Mouse (Mus musculus) kidney, embryonic 16.5 days (tissue): Measurements from ENCODE around the gene Prrxl1. TPM values are rescaled to one million over a fixed set of nuclear protein-coding genes. Genes with fewer than 3 reads are reported as not detected.

Experiments used
- ATAC-seq: fragments of 200-750 bp; cut with Nextera tagmentation; 2 replicates; pipeline ENCODE4 v1.8.0; 2017; ENCODE audit warnings: moderate TSS enrichment; ENCODE audit not compliant: low FRiP score, low TSS enrichment
- H3K27ac ChIP-seq: fragments of 300-500 bp; sonication (generic); 2 replicates; pipeline ENCODE4 v1.5.1; 2014; ENCODE audit warnings: low read length
- H3K27me3 ChIP-seq: fragments of 300-500 bp; sonication (generic); 2 replicates; pipeline ENCODE4 v1.6.1; 2014; ENCODE audit warnings: low read length, control low read depth, mixed read lengths; ENCODE audit not compliant: insufficient read depth
- H3K36me3 ChIP-seq: fragments of 300-500 bp; sonication (generic); 2 replicates; pipeline ENCODE4 v1.6.1; 2014; ENCODE audit warnings: low read length, control low read depth, mixed read lengths; ENCODE audit not compliant: insufficient read depth
- H3K4me1 ChIP-seq: fragments of 300-500 bp; sonication (generic); 2 replicates; pipeline ENCODE4 v1.6.1; 2014; ENCODE audit warnings: low read length, control low read depth, mixed read lengths; ENCODE audit not compliant: insufficient read depth
- H3K4me2 ChIP-seq: fragments of 300-500 bp; sonication (generic); replicated peaks from 2 replicates; pipeline ENCODE4 v1.6.1; 2014; ENCODE audit warnings: low read depth, low read length
- H3K4me3 ChIP-seq: fragments of 300-500 bp; sonication (generic); 2 replicates; pipeline ENCODE4 v1.5.1; 2014; ENCODE audit warnings: mild to moderate bottlenecking, low read length
- H3K9ac ChIP-seq: fragments of 300-500 bp; sonication (generic); replicated peaks from 2 replicates; pipeline ENCODE4 v1.6.1; 2014; ENCODE audit warnings: low read length
- H3K9me3 ChIP-seq: fragments of 300-500 bp; sonication (generic); 2 replicates; pipeline ENCODE4 v1.6.1; 2016; ENCODE audit warnings: low read length, control low read depth
- WGBS: fragments of 180-500 bp; shearing (Covaris S2); extraction: QIAGEN DNeasy Blood & Tissue Kit; methylation state at CpG from one replicate; pipeline ENCODE4 v1.1.7; 2014; 5-methylcytosine and 5-hydroxymethylcytosine counted together
- polyA plus RNA-seq: library from polyadenylated mRNA; unstranded; fragments of >200 nt; fragmentation: Nextera tagmentation; extraction: Ambion mirVana; gene quantifications from 2 replicates; pipeline ENCODE4 v1.2.1, GENCODE M21; 2015

Gene Prrxl1
- polyA plus RNA-seq, 1 experiment from 2014 or later, result 0.06 TPM

GRCm38 (mm10) chr14:32678565-32678964, 79.4 kb downstream of the Prrxl1 start:
- no peak overlapping the region for H3K9ac ChIP-seq
- H3K4me1 ChIP-seq, result peaks cover 7% of the 10 kb centered on the region
- H3K4me2 ChIP-seq, result no peak overlapping the region
- no peaks in the 10 kb centered on the region for H3K27me3 ChIP-seq
- ATAC-seq, result no peak
- WGBS, result 75% methylated on average over 3 of the region's 3 CpGs
- H3K36me3 ChIP-seq, result no peaks in the 10 kb centered on the region
- no peak overlapping the region for H3K27ac ChIP-seq
- no peaks in the 10 kb centered on the region for H3K9me3 ChIP-seq
- H3K4me3 ChIP-seq, result no peak overlapping the region

GRCm38 (mm10) chr14:32681603-32682002, 82.4 kb downstream of the Prrxl1 start:
- H3K4me2 ChIP-seq, result no peak overlapping the region
- no peaks in the 10 kb centered on the region for H3K27me3 ChIP-seq
- no peak for ATAC-seq
- no peak overlapping the region for H3K27ac ChIP-seq
- H3K4me1 ChIP-seq, result peaks cover 21% of the 10 kb centered on the region
- WGBS, result 89% methylated on average over 3 of the region's 3 CpGs
- no peaks in the 10 kb centered on the region for H3K9me3 ChIP-seq
- no peaks in the 10 kb centered on the region for H3K36me3 ChIP-seq
- H3K4me3 ChIP-seq, result no peak overlapping the region
- H3K9ac ChIP-seq, result no peak overlapping the region

GRCm38 (mm10) chr14:32682536-32682935, 83.3 kb downstream of the Prrxl1 start:
- WGBS, result 87% methylated on average over 12 of the region's 12 CpGs
- Histone ChIP-seq H3K4me3 (no peak overlapping the region), H3K36me3 (no peaks in the 10 kb centered on the region), H3K27ac (no peak overlapping the region), H3K4me1 (peaks cover 21% of the 10 kb centered on the region), H3K4me2 (no peak overlapping the region), H3K9me3 (no peaks in the 10 kb centered on the region), H3K27me3 (no peaks in the 10 kb centered on the region), H3K9ac (no peak overlapping the region)
- ATAC-seq, result no peak

- WGBS, result 26% methylated on average over 19 of the region's 19 CpGs
- Histone ChIP-seq H3K9me3 (no peaks in the 10 kb centered on the region), H3K4me3 (no peak overlapping the region), H3K36me3 (no peaks in the 10 kb centered on the region), H3K4me1 (peaks cover 21% of the 10 kb centered on the region), H3K4me2 (no peak overlapping the region), H3K9ac (no peak overlapping the region), H3K27me3 (no peaks in the 10 kb centered on the region), H3K27ac (no peak overlapping the region)
- ATAC-seq, result peak; percentile 36
Observed at GRCm38 (mm10) chr14:32683251-32683838, 84.1 kb downstream of the Prrxl1 start.

- Histone ChIP-seq H3K4me3 (no peak overlapping the region), H3K9me3 (no peaks in the 10 kb centered on the region), H3K4me2 (peak overlapping the region; percentile 35), H3K9ac (no peak overlapping the region), H3K27me3 (no peaks in the 10 kb centered on the region), H3K27ac (no peak overlapping the region), H3K36me3 (no peaks in the 10 kb centered on the region), H3K4me1 (peaks cover 21% of the 10 kb centered on the region)
- 57% methylated on average over 19 of the region's 19 CpGs for WGBS
- ATAC-seq, result 0 out of 2 replicates have a peak, but pooled peaks have one; percentile 3
Observed at GRCm38 (mm10) chr14:32683982-32684734, 85.0 kb downstream of the Prrxl1 start.

- ATAC-seq, result peak; percentile 29; the same call in 1 of the 2 replicates
- H3K36me3 ChIP-seq, result no peaks in the 10 kb centered on the region
- no peaks in the 10 kb centered on the region for H3K9me3 ChIP-seq
- 29% methylated on average over 19 of the region's 19 CpGs for WGBS
- H3K27ac ChIP-seq, result no peak overlapping the region
- peaks cover 21% of the 10 kb centered on the region for H3K4me1 ChIP-seq
- no peaks in the 10 kb centered on the region for H3K27me3 ChIP-seq
- no peak overlapping the region for H3K4me3 ChIP-seq
- H3K4me2 ChIP-seq, result peak overlapping the region; percentile 35
- H3K9ac ChIP-seq, result no peak overlapping the region
Observed at GRCm38 (mm10) chr14:32684735-32685105, 85.5 kb downstream of the Prrxl1 start.

- H3K27me3 ChIP-seq, result no peaks in the 10 kb centered on the region
- no peak within 1 kb of the TSS for H3K27ac ChIP-seq
- no peak within 1 kb of the TSS for H3K4me3 ChIP-seq
- H3K9me3 ChIP-seq, result no peaks in the 10 kb centered on the region
- ATAC-seq, result no peak
- no peak within 1 kb of the TSS for H3K9ac ChIP-seq
- peak within 1 kb of the TSS; percentile 35 for H3K4me2 ChIP-seq
- peaks cover 21% of the 10 kb centered on the region for H3K4me1 ChIP-seq
- H3K36me3 ChIP-seq, result no peaks in the 10 kb centered on the region
- WGBS, result 34% methylated on average over 16 of the region's 16 CpGs
Observed at GRCm38 (mm10) chr14:32685124-32685826, 86.1 kb downstream of the Prrxl1 start, which contains the start of gene 3425401B19Rik. Gene 3425401B19Rik, minus strand, starts transcription at chr14:32685293.

- ATAC-seq, result no peak
- H3K9me3 ChIP-seq, result no peaks in the 10 kb centered on the region
- WGBS, result 88% methylated on average over 2 of the region's 2 CpGs
Observed at GRCm38 (mm10) chr14:32695906-32696305, 96.7 kb downstream of the Prrxl1 start.

GRCm38 (mm10) chr14:32696344-32696743, 97.1 kb downstream of the Prrxl1 start:
- Histone ChIP-seq H3K9me3 (no peaks in the 10 kb centered on the region), H3K4me3 (no peak overlapping the region), H3K9ac (no peak overlapping the region), H3K27ac (no peak overlapping the region), H3K4me2 (no peak overlapping the region), H3K36me3 (no peaks in the 10 kb centered on the region), H3K27me3 (no peaks in the 10 kb centered on the region), H3K4me1 (no peaks in the 10 kb centered on the region)
- ATAC-seq, result no peak
- WGBS, result 82% methylated on average over 2 of the region's 2 CpGs

More at GRCm38 (mm10) chr14:32695906-32696305, 96.7 kb downstream of the Prrxl1 start:
- H3K36me3 ChIP-seq, result no peaks in the 10 kb centered on the region
- H3K27ac ChIP-seq, result no peak overlapping the region
- H3K9ac ChIP-seq, result no peak overlapping the region
- no peaks in the 10 kb centered on the region for H3K4me1 ChIP-seq
- H3K27me3 ChIP-seq, result no peaks in the 10 kb centered on the region
- no peak overlapping the region for H3K4me3 ChIP-seq
- H3K4me2 ChIP-seq, result no peak overlapping the region
